Mouse (Mus musculus) cerebellum, adult 2 months (tissue): ENCODE data around the gene Wdr62.

Source experiments
- CTCF ChIP-seq: fragments of 200-500 bp; IDR thresholded peaks from 2 replicates; pipeline ENCODE4 v1.5.1; 2011; ENCODE audit warnings: low read depth, mild to moderate bottlenecking, control low read depth, low read length, moderate library complexity, borderline replicate concordance; ENCODE audit not compliant: insufficient read depth
- POLR2A ChIP-seq: fragments of 200-500 bp; IDR thresholded peaks from 2 replicates; pipeline ENCODE4 v1.6.1; 2011; ENCODE audit warnings: low read length, control low read depth, borderline replicate concordance; ENCODE audit not compliant: insufficient read depth

- no peak for TF ChIP-seq CTCF
- TF ChIP-seq POLR2A: no peak
Observed at GRCm38 (mm10) chr7:30265041-30265440, 15.2 kb downstream of the Wdr62 start.
